Comparison of ENCODE assay signal across 19 mouse cellular contexts in the genomic region with DNA sequence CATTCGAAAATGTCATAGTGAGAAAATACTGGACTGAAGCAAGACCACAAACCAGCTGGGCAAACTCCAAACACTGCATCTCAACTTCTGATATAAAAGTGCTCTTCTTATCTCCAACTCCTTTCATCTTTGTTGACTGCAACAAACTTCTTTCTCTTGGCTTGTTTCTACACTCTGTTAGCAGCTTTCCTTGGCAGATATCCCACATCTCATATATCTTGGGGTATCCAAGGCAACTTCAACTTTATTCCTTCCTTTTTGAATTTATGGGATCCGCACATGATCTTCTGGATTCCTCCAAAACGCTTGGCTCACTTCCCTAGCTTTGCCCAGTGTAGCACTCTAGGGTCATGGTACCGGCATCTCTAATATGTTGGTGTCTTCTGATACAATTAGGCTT.
DNase-seq lines count a peak whose midpoint lies in the region; ATAC-seq and TF ChIP-seq lines count a peak whose summit lies in the region.
"Had no signal": no experiment of that assay in that cellular context is flagged by ENCODE, and none has a peak within 500 bp of the region (broad histone marks: within the 10 kb centered on the region; RNA-seq: fewer than 3 reads in every experiment).

No protein-coding gene starts in this region.

- H3K27me3 ChIP-seq in forebrain, embryonic 14.5 days (replicated peaks; ENCODE audit: control insufficient read depth, insufficient read depth, low read length): no peaks in the 10 kb centered on the region
- H3K27me3 ChIP-seq in forebrain, embryonic 12.5 days: no peaks in the 10 kb centered on the region
- no peaks in the 10 kb centered on the region for H3K27me3 ChIP-seq in kidney, embryonic 15.5 days
- no peaks in the 10 kb centered on the region for H3K27me3 ChIP-seq in lung, embryonic 14.5 days (ENCODE audit: insufficient read depth, low read length)
- H3K27me3 ChIP-seq: heart, embryonic 12.5 days; hindbrain, embryonic 15.5 days had no signal

- H3K36me3 ChIP-seq in forebrain, embryonic 14.5 days (ENCODE audit: control insufficient read depth, insufficient read depth, low read length): no peaks in the 10 kb centered on the region
- no peaks in the 10 kb centered on the region for H3K36me3 ChIP-seq in forebrain, embryonic 12.5 days (replicated peaks)
- H3K36me3 ChIP-seq in kidney, embryonic 15.5 days: no peaks in the 10 kb centered on the region
- no peaks in the 10 kb centered on the region for H3K36me3 ChIP-seq in lung, embryonic 14.5 days (ENCODE audit: insufficient read depth)
- H3K36me3 ChIP-seq: embryonic facial prominence, embryonic 10.5 days; G1E; hindbrain, embryonic 15.5 days had no signal

- TF ChIP-seq POLR2A in lung, adult 2 months (IDR thresholded peaks at IDR 0.05; ENCODE audit: borderline replicate concordance, extremely low read depth, low read depth, low read length): no peak

- no peak overlapping the region for H3K27ac ChIP-seq in forebrain, embryonic 14.5 days (ENCODE audit: low read depth, low read length)
- H3K27ac ChIP-seq in forebrain, embryonic 12.5 days: no peak overlapping the region
- no peak overlapping the region for H3K27ac ChIP-seq in kidney, embryonic 15.5 days
- no peak overlapping the region for H3K27ac ChIP-seq in lung, embryonic 14.5 days (ENCODE audit: low read depth)
- H3K27ac ChIP-seq: embryonic facial prominence, embryonic 10.5 days; hindbrain, embryonic 15.5 days had no signal

- H3K4me3 ChIP-seq in forebrain, embryonic 14.5 days (ENCODE audit: low read depth, low read length): no peak overlapping the region
- H3K4me3 ChIP-seq in forebrain, embryonic 12.5 days (replicated peaks): no peak overlapping the region
- no peak overlapping the region for H3K4me3 ChIP-seq in kidney, embryonic 15.5 days (replicated peaks)
- no peak overlapping the region for H3K4me3 ChIP-seq in lung, embryonic 14.5 days (ENCODE audit: low read depth, low read length)
- no peak overlapping the region for H3K4me3 ChIP-seq in lung, adult 2 months (replicated peaks; ENCODE audit: extremely low read depth, low read depth, low read length)
- H3K4me3 ChIP-seq: embryonic facial prominence, embryonic 10.5 days; heart, embryonic 12.5 days; hindbrain, embryonic 15.5 days had no signal

- TF ChIP-seq CTCF in lung, embryonic 14.5 days (IDR thresholded peaks at IDR 0.05; ENCODE audit: low read depth): no peak
- TF ChIP-seq CTCF in lung, adult 2 months (IDR thresholded peaks at IDR 0.05; ENCODE audit: insufficient read depth, low read length): no peak

- H3K9ac ChIP-seq in forebrain, embryonic 14.5 days (ENCODE audit: low read length): no peak overlapping the region
- no peak overlapping the region for H3K9ac ChIP-seq in forebrain, embryonic 12.5 days
- no peak overlapping the region for H3K9ac ChIP-seq in kidney, embryonic 15.5 days
- H3K9ac ChIP-seq in lung, embryonic 14.5 days: no peak overlapping the region
- H3K9ac ChIP-seq: heart, embryonic 12.5 days; hindbrain, embryonic 15.5 days had no signal

- no peaks in the 10 kb centered on the region for H3K9me3 ChIP-seq in forebrain, embryonic 14.5 days (replicated peaks; ENCODE audit: control insufficient read depth, low read length)
- H3K9me3 ChIP-seq in forebrain, embryonic 12.5 days: no peaks in the 10 kb centered on the region
- no peaks in the 10 kb centered on the region for H3K9me3 ChIP-seq in kidney, embryonic 15.5 days (replicated peaks)
- no peaks in the 10 kb centered on the region for H3K9me3 ChIP-seq in lung, embryonic 14.5 days (ENCODE audit: low read depth, low read length)
- H3K9me3 ChIP-seq: G1E; hindbrain, embryonic 15.5 days had no signal

- ATAC-seq in forebrain, embryonic 14.5 days: no peak
- ATAC-seq in forebrain, embryonic 12.5 days (ENCODE audit: low FRiP score): no peak
- peak; percentile 62 for ATAC-seq in kidney, embryonic 15.5 days (replicated peaks; ENCODE audit: low FRiP score)
- peak; percentile 83; the same call in 1 of the 2 replicates for ATAC-seq in lung, embryonic 14.5 days (ENCODE audit: insufficient read depth)
- ATAC-seq: CD4-positive, CD25-positive, alpha-beta regulatory T cell, adult 4 months; forebrain, embryonic 16.5 days had no signal

- peak; percentile 32 for DNase-seq in adrenal gland, adult 2 months
- no peak for DNase-seq in adrenal gland, adult 18-20 months (ENCODE audit: low spot score in 2 of 2)
- DNase-seq in forebrain, embryonic 14.5 days (ENCODE audit: low spot score): peak; percentile 7
- no peak for DNase-seq in kidney, adult 9 months
- DNase-seq in lung, embryonic 14.5 days: peak; percentile 86
- DNase-seq in lung, adult 2 months: no peak
- DNase-seq: B cell, adult 2 months; cerebellum, adult 2 months; cerebellum, postnatal 10 days; gastrocnemius, postnatal 14 days; heart, postnatal 36 days had no signal

- H3K4me2 ChIP-seq in forebrain, embryonic 14.5 days (ENCODE audit: low read length): no peak overlapping the region
- H3K4me2 ChIP-seq in forebrain, embryonic 12.5 days: no peak overlapping the region
- no peak overlapping the region for H3K4me2 ChIP-seq in kidney, embryonic 15.5 days
- H3K4me2 ChIP-seq in lung, embryonic 14.5 days: no peak overlapping the region
- H3K4me2 ChIP-seq: heart, embryonic 12.5 days; hindbrain, embryonic 15.5 days had no signal

- WGBS in forebrain, embryonic 14.5 days: 86% methylated on average over 4 of the region's 4 CpGs
- WGBS in forebrain, embryonic 12.5 days: 87% methylated on average over 4 of the region's 4 CpGs
- 64% methylated on average over 4 of the region's 4 CpGs for WGBS in kidney, embryonic 15.5 days
- WGBS in lung, embryonic 14.5 days: 53% methylated on average over 4 of the region's 4 CpGs
- WGBS in lung, adult 2 months: 73% methylated on average over 4 of the region's 4 CpGs

- no peaks in the 10 kb centered on the region for H3K4me1 ChIP-seq in forebrain, embryonic 14.5 days (ENCODE audit: control insufficient read depth, insufficient read depth, low read length)
- H3K4me1 ChIP-seq in forebrain, embryonic 12.5 days: no peaks in the 10 kb centered on the region
- no peaks in the 10 kb centered on the region for H3K4me1 ChIP-seq in kidney, embryonic 15.5 days
- no peaks in the 10 kb centered on the region; the same call in 1 of the 2 replicates for H3K4me1 ChIP-seq in lung, embryonic 14.5 days (ENCODE audit: insufficient read depth)
- H3K4me1 ChIP-seq in lung, adult 2 months (ENCODE audit: control insufficient read depth, insufficient read depth, low read length): no peaks in the 10 kb centered on the region; the same call in 1 of the 2 replicates
- H3K4me1 ChIP-seq: embryonic facial prominence, embryonic 10.5 days; heart, embryonic 12.5 days; hindbrain, embryonic 15.5 days had no signal

Comparison
In these comparisons a context has a peak if more than half of its experiments do, and no peak if none do; other contexts are left out.
1. DNase-seq: peak in adrenal gland, adult 2 months (single experiment), forebrain, embryonic 14.5 days (single experiment) and lung, embryonic 14.5 days (single experiment); none in adrenal gland, adult 18-20 months (0 of 2), kidney, adult 9 months (single experiment) and lung, adult 2 months (single experiment).
2. ATAC-seq: peak in kidney, embryonic 15.5 days (single experiment) and lung, embryonic 14.5 days (single experiment); none in forebrain, embryonic 14.5 days (single experiment) and forebrain, embryonic 12.5 days (single experiment).